Mouse (Mus musculus): Measurements from ENCODE around the gene Sorcs2. TPM values are rescaled to one million over a fixed set of nuclear protein-coding genes. Genes with fewer than 3 reads are reported as not detected.

Sorcs2 gene
- polyA plus RNA-seq, 1 experiment from 2014 or later, result 10.9 TPM

DNA sequence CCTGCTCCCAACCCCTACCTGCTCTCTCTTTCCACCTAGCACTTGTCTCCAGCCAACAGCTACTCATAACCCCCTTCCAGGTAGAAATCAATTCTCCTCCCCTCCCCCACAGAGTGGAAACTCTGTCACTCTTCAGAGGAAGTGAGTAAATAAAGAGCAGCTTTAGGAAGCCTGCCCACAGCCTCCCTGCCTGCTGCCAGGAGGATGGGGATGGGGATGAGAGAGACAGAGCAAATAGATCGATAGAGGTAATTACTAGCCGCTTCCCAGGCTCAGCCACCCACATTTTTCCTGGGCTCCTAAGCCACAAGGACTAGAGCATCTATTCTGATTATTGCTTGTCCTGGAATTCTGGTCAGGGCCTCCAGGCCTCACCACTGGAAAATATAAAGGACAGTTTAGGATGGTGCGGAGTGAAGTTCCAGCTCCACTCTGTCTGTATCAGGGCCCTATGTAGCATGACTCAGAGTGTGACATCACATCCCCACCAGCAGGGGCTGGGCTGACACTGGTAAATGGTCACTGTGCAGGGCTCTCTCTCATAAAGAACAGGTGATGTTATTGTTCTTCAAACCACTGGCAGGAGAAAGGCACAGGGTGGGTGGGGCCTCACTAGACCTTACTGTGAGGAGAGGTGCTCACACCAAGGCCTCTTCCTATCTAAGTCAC, 261.9 kb downstream of the Sorcs2 start:
- no peak overlapping the region for H3K4me2 ChIP-seq
- 81% methylated on average over 3 of the region's 3 CpGs for WGBS
- H3K9ac ChIP-seq, result no peak overlapping the region
- no peak overlapping the region for H3K27ac ChIP-seq (replicated peaks)
- H3K4me3 ChIP-seq, result no peak overlapping the region
- peaks cover 11% of the 10 kb centered on the region for H3K4me1 ChIP-seq
- no peak for ATAC-seq (ENCODE audit: extremely low read depth, insufficient number of reproducible peaks, low FRiP score, low TSS enrichment)
- H3K36me3 ChIP-seq, result no peaks in the 10 kb centered on the region
- H3K27me3 ChIP-seq (replicated peaks), result no peaks in the 10 kb centered on the region
- no peaks in the 10 kb centered on the region for H3K9me3 ChIP-seq

DNA sequence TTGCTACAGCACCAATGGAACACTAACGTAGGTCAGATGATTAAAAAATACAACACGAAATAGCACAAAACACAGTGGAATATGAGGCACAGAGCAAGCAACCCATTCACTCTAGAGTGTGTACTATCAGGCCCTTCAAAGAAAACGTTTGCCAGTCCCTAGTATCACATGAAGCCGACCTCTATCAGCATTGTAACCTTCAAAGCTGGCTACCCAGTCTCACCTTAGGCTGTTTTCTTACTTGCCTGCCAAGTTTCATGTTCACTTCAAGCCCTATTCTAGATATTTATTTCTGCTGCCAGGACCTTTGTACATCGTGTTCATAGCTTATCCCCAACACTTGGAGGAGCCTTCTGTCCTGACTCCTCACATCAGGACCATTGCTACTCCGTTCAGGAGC, 263.6 kb downstream of the Sorcs2 start:
- H3K4me3 ChIP-seq, result no peak overlapping the region
- no peak for ATAC-seq (ENCODE audit: extremely low read depth, insufficient number of reproducible peaks, low FRiP score, low TSS enrichment)
- H3K27me3 ChIP-seq (replicated peaks), result no peaks in the 10 kb centered on the region
- no peaks in the 10 kb centered on the region for H3K9me3 ChIP-seq
- H3K9ac ChIP-seq, result no peak overlapping the region
- peaks cover 29% of the 10 kb centered on the region for H3K4me1 ChIP-seq
- 52% methylated on average over 6 of the region's 6 CpGs for WGBS
- H3K4me2 ChIP-seq, result no peak overlapping the region
- H3K27ac ChIP-seq (replicated peaks), result no peak overlapping the region
- H3K36me3 ChIP-seq, result no peaks in the 10 kb centered on the region

DNA sequence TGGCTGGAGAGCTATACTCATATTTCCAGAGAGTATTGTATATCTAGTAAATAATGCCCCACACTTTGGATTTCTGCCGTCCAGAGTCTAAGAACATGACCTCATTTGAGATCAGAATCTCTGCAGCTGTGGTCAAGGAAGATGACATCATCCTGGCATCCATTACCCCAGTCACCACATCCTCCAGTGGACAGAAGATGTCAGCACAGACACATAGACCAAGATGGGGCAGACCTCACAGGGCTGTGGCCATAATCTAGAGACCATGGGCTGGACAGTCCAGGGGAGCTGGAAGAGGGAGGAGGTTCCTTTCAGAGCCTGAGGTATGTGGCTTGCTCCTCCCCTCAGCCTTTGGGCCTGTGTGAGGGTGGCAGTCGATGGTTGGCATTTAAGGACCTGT, 264.0 kb downstream of the Sorcs2 start:
- H3K36me3 ChIP-seq, result no peaks in the 10 kb centered on the region
- H3K4me2 ChIP-seq, result no peak overlapping the region
- 44% methylated on average over 2 of the region's 2 CpGs for WGBS
- no peaks in the 10 kb centered on the region for H3K27me3 ChIP-seq (replicated peaks)
- no peak for ATAC-seq (ENCODE audit: extremely low read depth, insufficient number of reproducible peaks, low FRiP score, low TSS enrichment)
- H3K9me3 ChIP-seq, result no peaks in the 10 kb centered on the region
- peaks cover 33% of the 10 kb centered on the region for H3K4me1 ChIP-seq
- H3K9ac ChIP-seq, result no peak overlapping the region
- no peak overlapping the region for H3K27ac ChIP-seq (replicated peaks)
- H3K4me3 ChIP-seq, result no peak overlapping the region

DNA sequence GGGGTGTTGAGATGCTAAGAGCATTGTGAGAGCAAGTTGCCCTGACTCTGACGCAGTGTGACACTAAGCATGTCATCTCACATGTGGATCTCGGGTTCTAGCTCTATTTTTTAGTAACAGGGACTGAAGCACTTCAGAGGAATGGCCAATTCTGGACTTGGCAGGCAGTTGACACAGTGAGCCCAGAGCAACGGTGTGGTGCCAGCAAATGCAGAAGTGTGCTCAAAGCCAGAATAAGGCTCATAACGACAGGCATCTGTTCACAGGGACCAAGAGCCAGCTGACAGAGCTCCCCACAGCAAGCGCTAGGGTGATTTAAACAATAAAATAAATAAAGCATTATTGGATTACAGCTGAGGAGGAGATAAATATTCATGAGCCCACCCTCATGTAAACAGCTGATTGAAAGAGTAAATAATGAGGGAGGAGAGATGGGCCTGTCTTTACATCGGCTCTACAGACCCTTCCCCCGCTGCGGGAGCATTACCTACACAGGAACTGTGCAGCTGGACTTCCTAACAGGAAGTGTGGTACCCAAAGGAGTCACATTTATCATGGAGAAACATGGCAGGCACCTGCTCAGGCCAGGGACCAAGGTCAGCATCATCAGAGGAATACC, 267.4 kb downstream of the Sorcs2 start:
- no peak overlapping the region for H3K27ac ChIP-seq (replicated peaks)
- no peak overlapping the region for H3K4me3 ChIP-seq
- no peaks in the 10 kb centered on the region for H3K36me3 ChIP-seq
- H3K4me2 ChIP-seq, result no peak overlapping the region
- H3K4me1 ChIP-seq, result peaks cover 51% of the 10 kb centered on the region
- ATAC-seq (ENCODE audit: extremely low read depth, insufficient number of reproducible peaks, low FRiP score, low TSS enrichment), result no peak
- H3K9ac ChIP-seq, result no peak overlapping the region
- no peaks in the 10 kb centered on the region for H3K9me3 ChIP-seq
- 53% methylated on average over 8 of the region's 8 CpGs for WGBS
- no peaks in the 10 kb centered on the region for H3K27me3 ChIP-seq (replicated peaks)

DNA sequence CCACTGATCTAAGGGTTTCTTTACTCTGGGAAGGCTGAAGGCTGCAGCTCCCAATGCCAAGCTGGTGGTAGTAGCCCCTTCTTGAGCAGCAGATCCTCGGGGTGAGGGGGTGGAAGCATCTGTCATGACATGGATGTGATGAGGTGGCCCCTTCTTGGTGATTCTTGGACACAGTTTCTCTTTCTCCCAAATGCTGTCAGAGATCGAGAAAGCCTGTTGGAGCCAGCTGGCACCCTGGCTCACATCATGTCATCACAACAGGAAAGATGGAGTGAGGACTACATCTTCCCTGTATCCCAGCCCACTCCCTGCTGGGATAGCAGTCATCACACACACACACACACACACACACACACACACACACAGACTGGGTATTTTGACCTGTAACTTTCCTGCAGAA, 268.3 kb downstream of the Sorcs2 start:
- H3K4me3 ChIP-seq, result no peak overlapping the region
- no peaks in the 10 kb centered on the region for H3K36me3 ChIP-seq
- H3K27ac ChIP-seq (replicated peaks), result no peak overlapping the region
- H3K27me3 ChIP-seq (replicated peaks), result no peaks in the 10 kb centered on the region
- 56% methylated on average over 2 of the region's 2 CpGs for WGBS
- H3K9ac ChIP-seq, result no peak overlapping the region
- H3K4me1 ChIP-seq, result peaks cover 56% of the 10 kb centered on the region
- no peak for ATAC-seq (ENCODE audit: extremely low read depth, insufficient number of reproducible peaks, low FRiP score, low TSS enrichment)
- H3K9me3 ChIP-seq, result no peaks in the 10 kb centered on the region
- H3K4me2 ChIP-seq, result no peak overlapping the region

DNA sequence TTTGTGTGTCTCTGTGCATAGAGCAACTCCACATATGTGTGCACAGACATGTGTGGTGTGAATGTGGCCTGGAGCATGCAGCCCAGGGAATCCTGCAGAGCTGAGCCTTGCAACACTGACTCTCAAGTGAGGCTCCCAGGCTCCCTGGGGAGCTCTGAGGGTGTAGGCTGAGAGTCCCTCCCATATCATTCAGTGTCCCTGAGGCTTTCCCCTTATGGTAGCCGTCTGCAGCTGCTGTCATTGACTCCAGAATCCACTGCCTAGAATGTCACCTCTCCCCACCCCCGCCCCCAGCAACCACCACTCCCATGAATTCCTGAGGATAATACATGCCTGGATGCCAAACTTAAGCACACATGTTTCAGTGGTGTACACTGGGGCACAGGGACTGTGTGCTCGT, 269.4 kb downstream of the Sorcs2 start:
- WGBS, result 29% methylated on average over 3 of the region's 3 CpGs
- Histone ChIP-seq H3K4me3 (no peak overlapping the region), H3K27ac (replicated peaks) (peak overlapping the region; percentile 74), H3K4me2 (peak overlapping the region; percentile 13; the same call in 1 of the 2 replicates), H3K4me1 (peaks cover 54% of the 10 kb centered on the region), H3K9ac (0 out of 2 replicates have a peak overlapping the region, but pooled peaks have one; percentile 40), H3K27me3 (replicated peaks) (no peaks in the 10 kb centered on the region), H3K9me3 (no peaks in the 10 kb centered on the region), H3K36me3 (no peaks in the 10 kb centered on the region)
- ATAC-seq (ENCODE audit: extremely low read depth, insufficient number of reproducible peaks, low FRiP score, low TSS enrichment), result no peak

DNA sequence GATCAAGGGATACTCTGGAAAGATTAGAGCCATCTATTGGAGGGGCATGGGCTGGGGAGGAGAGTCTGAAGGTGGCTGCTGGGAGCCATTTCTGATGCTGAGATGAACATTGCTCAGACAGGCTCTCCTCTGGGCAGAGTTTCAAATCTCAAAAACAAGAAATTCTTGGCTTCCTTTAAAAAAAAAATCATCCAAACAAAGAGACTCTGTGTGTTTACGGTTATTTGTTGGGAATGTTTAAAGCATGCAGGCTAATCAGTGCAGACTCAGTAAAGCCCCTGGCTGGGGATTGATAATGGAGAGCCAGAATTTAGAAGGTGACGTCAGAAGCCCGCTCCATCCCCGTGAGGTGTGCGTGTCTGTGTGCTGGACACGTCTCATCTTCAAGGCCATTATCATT, 272.9 kb downstream of the Sorcs2 start:
- peaks cover 2% of the 10 kb centered on the region; the same call in 1 of the 2 replicates for H3K27me3 ChIP-seq (replicated peaks)
- H3K4me3 ChIP-seq, result no peak overlapping the region
- H3K4me1 ChIP-seq, result peaks cover 52% of the 10 kb centered on the region
- H3K9ac ChIP-seq, result no peak overlapping the region
- H3K36me3 ChIP-seq, result no peaks in the 10 kb centered on the region
- H3K4me2 ChIP-seq, result no peak overlapping the region
- ATAC-seq (ENCODE audit: extremely low read depth, insufficient number of reproducible peaks, low FRiP score, low TSS enrichment), result no peak
- 58% methylated on average over 6 of the region's 6 CpGs for WGBS
- no peak overlapping the region for H3K27ac ChIP-seq (replicated peaks)
- H3K9me3 ChIP-seq, result no peaks in the 10 kb centered on the region

DNA sequence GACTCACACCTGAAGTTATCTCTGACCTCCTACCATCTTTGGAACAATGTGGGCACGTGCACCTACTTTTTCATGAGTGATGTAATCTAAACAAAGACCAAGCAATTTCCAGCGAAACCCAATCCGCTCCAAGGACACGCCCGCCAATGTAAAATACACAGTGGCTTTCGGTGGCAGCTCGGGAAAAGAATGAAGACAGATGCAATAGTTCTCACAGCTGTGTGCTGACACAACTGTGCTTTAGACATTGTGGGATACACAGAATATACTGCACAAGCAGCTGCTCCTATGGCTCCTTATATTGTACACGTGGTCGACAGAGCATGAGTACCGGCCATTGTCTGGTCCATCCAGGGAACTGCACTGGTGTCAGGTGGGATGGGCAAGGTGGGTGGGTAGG, 275.0 kb downstream of the Sorcs2 start:
- Histone ChIP-seq H3K4me2 (no peak overlapping the region), H3K9me3 (no peaks in the 10 kb centered on the region), H3K4me3 (no peak overlapping the region), H3K36me3 (no peaks in the 10 kb centered on the region), H3K4me1 (peaks cover 32% of the 10 kb centered on the region), H3K27ac (replicated peaks) (no peak overlapping the region), H3K27me3 (replicated peaks) (peaks cover 3% of the 10 kb centered on the region; the same call in 1 of the 2 replicates), H3K9ac (no peak overlapping the region)
- WGBS, result 83% methylated on average over 10 of the region's 10 CpGs
- no peak for ATAC-seq (ENCODE audit: extremely low read depth, insufficient number of reproducible peaks, low FRiP score, low TSS enrichment)

DNA sequence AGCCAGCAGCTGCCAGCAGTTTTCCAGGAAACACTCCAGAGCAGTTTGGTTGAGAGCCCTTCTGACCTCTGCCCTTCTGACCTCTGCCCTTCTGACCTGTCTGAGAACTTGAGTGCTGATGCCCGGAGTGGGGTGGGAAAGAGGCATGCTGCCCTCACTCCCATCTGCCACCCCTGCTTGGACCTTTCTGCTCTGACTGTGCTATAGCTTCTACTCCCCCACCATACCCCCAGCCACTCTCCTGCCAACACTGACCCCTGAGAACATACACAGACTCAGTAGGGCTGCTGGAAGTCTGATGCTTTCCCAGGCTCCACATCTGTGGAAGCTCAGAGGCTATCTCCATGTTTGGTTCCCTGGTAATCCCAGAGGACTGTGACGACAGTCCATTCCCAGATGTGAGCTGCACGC, 277.0 kb downstream of the Sorcs2 start:
- no peak overlapping the region for H3K4me2 ChIP-seq
- 20% methylated on average over 3 of the region's 3 CpGs for WGBS
- peaks cover 23% of the 10 kb centered on the region for H3K4me1 ChIP-seq
- H3K9me3 ChIP-seq, result no peaks in the 10 kb centered on the region
- H3K4me3 ChIP-seq, result no peak overlapping the region
- H3K27me3 ChIP-seq (replicated peaks), result peaks cover 8% of the 10 kb centered on the region; the same call in 1 of the 2 replicates
- H3K9ac ChIP-seq, result no peak overlapping the region; the same call in 1 of the 2 replicates
- no peak for ATAC-seq (ENCODE audit: extremely low read depth, insufficient number of reproducible peaks, low FRiP score, low TSS enrichment)
- no peaks in the 10 kb centered on the region for H3K36me3 ChIP-seq
- no peak overlapping the region for H3K27ac ChIP-seq (replicated peaks)

DNA sequence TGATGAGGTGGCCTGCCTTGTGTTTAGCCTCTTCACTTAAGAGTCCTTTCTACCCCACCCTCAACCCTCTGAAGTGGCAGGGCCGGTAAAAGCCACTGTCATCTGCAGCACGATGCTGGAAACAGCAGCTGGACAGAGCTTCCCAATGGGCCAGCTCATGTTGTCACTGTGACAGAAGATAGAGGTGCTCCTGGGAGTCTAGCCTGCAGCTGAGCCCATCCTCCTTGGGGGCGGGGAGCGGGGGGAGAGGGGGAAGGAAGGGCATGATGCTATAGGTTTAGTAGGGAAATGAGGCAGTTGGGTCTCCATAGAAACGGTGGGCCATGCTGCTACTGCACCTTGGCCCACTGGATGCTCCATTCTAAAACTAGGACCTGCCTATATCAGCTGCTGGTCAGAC, 279.9 kb downstream of the Sorcs2 start:
- Histone ChIP-seq H3K27ac (replicated peaks) (no peak overlapping the region), H3K4me3 (no peak overlapping the region), H3K4me1 (peaks cover 13% of the 10 kb centered on the region), H3K4me2 (no peak overlapping the region), H3K27me3 (replicated peaks) (peaks cover 8% of the 10 kb centered on the region; the same call in 1 of the 2 replicates), H3K36me3 (no peaks in the 10 kb centered on the region), H3K9me3 (no peaks in the 10 kb centered on the region), H3K9ac (no peak overlapping the region)
- WGBS, result 43% methylated on average over 5 of the region's 5 CpGs
- ATAC-seq (ENCODE audit: extremely low read depth, insufficient number of reproducible peaks, low FRiP score, low TSS enrichment), result no peak

DNA sequence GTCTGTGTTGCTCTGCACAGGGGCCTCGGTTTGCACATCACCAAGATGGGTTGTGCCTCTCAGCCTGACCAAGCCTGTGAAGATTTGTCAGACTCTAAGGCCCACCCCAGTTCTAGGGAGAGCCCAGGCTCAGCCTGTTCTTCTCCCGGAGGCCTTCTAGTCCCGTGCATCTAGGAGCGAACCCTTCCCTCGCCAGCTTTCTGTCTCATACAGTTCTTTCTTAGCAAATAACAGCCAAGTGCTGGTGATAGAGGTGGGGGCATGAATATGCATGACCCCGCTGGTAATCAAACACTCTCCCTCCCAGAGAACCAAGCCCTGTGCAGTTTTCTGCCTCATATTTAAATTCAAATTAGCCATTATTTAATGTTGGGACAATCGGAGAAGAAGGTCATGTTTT, 282.4 kb downstream of the Sorcs2 start:
- H3K36me3 ChIP-seq, result no peaks in the 10 kb centered on the region
- no peak overlapping the region for H3K4me3 ChIP-seq
- H3K27me3 ChIP-seq (replicated peaks), result 0 out of 2 replicates have a peak, but pooled peaks cover 8% of the 10 kb centered on the region
- peaks cover 17% of the 10 kb centered on the region for H3K4me1 ChIP-seq
- ATAC-seq (ENCODE audit: extremely low read depth, insufficient number of reproducible peaks, low FRiP score, low TSS enrichment), result no peak
- no peak overlapping the region for H3K4me2 ChIP-seq
- no peak overlapping the region for H3K27ac ChIP-seq (replicated peaks)
- 69% methylated on average over 7 of the region's 7 CpGs for WGBS
- no peaks in the 10 kb centered on the region for H3K9me3 ChIP-seq
- no peak overlapping the region for H3K9ac ChIP-seq

DNA sequence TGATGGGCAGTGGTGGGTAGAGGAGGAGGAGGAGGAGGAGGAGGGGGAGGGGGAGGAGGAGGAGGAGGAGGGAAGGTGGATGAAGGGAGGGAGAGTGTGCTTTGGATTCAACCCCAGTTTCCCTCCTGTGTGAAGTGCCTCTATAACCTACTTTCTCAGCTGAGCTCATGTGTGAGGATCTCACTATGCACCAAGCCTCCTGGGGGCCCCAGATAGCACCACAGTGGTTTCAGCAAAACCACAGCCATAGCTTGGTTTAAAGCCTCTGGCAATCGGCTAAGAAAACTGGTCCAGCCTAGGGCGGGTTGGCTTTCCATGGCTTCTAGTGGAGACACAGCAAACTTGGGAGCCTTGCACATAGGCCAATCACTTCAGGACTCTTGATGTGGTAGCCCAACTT, 284.2 kb downstream of the Sorcs2 start:
- Histone ChIP-seq H3K27me3 (replicated peaks) (0 out of 2 replicates have a peak, but pooled peaks cover 5% of the 10 kb centered on the region), H3K4me3 (no peak overlapping the region), H3K27ac (replicated peaks) (no peak overlapping the region), H3K36me3 (no peaks in the 10 kb centered on the region), H3K9ac (no peak overlapping the region), H3K4me2 (no peak overlapping the region), H3K4me1 (peaks cover 23% of the 10 kb centered on the region), H3K9me3 (no peaks in the 10 kb centered on the region)
- WGBS, result 91% methylated on average over 2 of the region's 2 CpGs
- ATAC-seq (ENCODE audit: extremely low read depth, insufficient number of reproducible peaks, low FRiP score, low TSS enrichment), result no peak
